8 mouse cellular contexts compared by ENCODE assay signal in genomic region chr15:100443126-100443922, GRCm38 (mm10). TPM values are rescaled to one million over a fixed set of nuclear protein-coding genes. Genes with fewer than 3 reads are reported as not detected.
A peak's percentile ranks its signal among the peaks of the same experiment; 100 is the strongest.
DNase-seq lines count a peak whose midpoint lies in the region; ATAC-seq lines count a peak whose summit lies in the region.

No protein-coding gene starts in this region.

- H3K4me2 ChIP-seq in hindbrain, embryonic 13.5 days = peak overlapping the region; percentile 65

- peak overlapping the region; percentile 89 for H3K27ac ChIP-seq in hindbrain, embryonic 13.5 days

- H3K36me3 ChIP-seq in hindbrain, embryonic 13.5 days = no peaks in the 10 kb centered on the region

- H3K4me1 ChIP-seq in hindbrain, embryonic 13.5 days (replicated peaks) = peaks cover 6% of the 10 kb centered on the region

- no peaks in the 10 kb centered on the region for H3K27me3 ChIP-seq in hindbrain, embryonic 13.5 days

- DNase-seq in Muller cell, postnatal 12 days (ENCODE audit: inconsistent ontology term) = peak; percentile 91
- DNase-seq in cerebellum, postnatal 14 days = peak; percentile 88 to 89
- peak; percentile 78 to 83 for DNase-seq in frontal cortex, postnatal 14 days (ENCODE audit: low spot score in 2 of 2)
- DNase-seq in layer of hippocampus, postnatal 14 days (ENCODE audit: low spot score in 2 of 2) = peak; percentile 75 to 89
- peak; percentile 94 for DNase-seq in lung, postnatal 10 days
- peak; percentile 45 for DNase-seq in retina, embryonic 14.5 days (ENCODE audit: low spot score)
- peak; percentile 82 to 91 for DNase-seq in thymus, postnatal 36 days

- H3K9me3 ChIP-seq in hindbrain, embryonic 13.5 days = no peaks in the 10 kb centered on the region

- H3K9ac ChIP-seq in hindbrain, embryonic 13.5 days = peak overlapping the region; percentile 71

- H3K4me3 ChIP-seq in hindbrain, embryonic 13.5 days = peak overlapping the region; percentile 41

- WGBS in hindbrain, embryonic 13.5 days = 9% methylated on average over 19 of the region's 31 CpGs

- ATAC-seq in hindbrain, embryonic 13.5 days (ENCODE audit: low FRiP score) = peak; percentile 98

RNA-seq across cellular contexts. Expression of gene Slc11a2, which starts 18.5 kb away (rescaled TPM):
- 23.8 and 24.1 TPM in 2 replicates for polyA plus RNA-seq in hindbrain, embryonic 13.5 days (2015; fragmentation: Nextera tagmentation; extraction: Ambion mirVana)
- 10 to 100 TPM; 61.4 to 65.1 TPM for total RNA-seq in layer of hippocampus, postnatal 14 days (2021)

RNA-seq across cellular contexts. Expression of gene Gm5475, which starts 21.4 kb away (rescaled TPM):
- 0.10 and 0.14 TPM in 2 replicates for polyA plus RNA-seq in hindbrain, embryonic 13.5 days (2015; fragmentation: Nextera tagmentation; extraction: Ambion mirVana)
- not detected for total RNA-seq in layer of hippocampus, postnatal 14 days (2021)

RNA-seq across cellular contexts. Expression of gene Letmd1, which starts 25.5 kb away (rescaled TPM):
- polyA plus RNA-seq in hindbrain, embryonic 13.5 days (2015; fragmentation: Nextera tagmentation; extraction: Ambion mirVana) = 53.1 and 56.4 TPM in 2 replicates
- 10 to 100 TPM; 61.1 to 66.6 TPM for total RNA-seq in layer of hippocampus, postnatal 14 days (2021)

RNA-seq across cellular contexts. Expression of gene Csrnp2, which starts 52.0 kb away (rescaled TPM):
- polyA plus RNA-seq in hindbrain, embryonic 13.5 days (2015; fragmentation: Nextera tagmentation; extraction: Ambion mirVana) = 43.2 and 44.4 TPM in 2 replicates
- 10 to 100 TPM; 27.6 to 28.9 TPM for total RNA-seq in layer of hippocampus, postnatal 14 days (2021)

Comparison
In these comparisons a context has a peak if more than half of its experiments do, and no peak if none do; other contexts are left out.
1. Peak in every context shown above with its lines: DNase-seq, ATAC-seq, H3K4me3 ChIP-seq and H3K27ac ChIP-seq.